Mouse (Mus musculus) heart, adult 2 months (tissue): ENCODE results near the gene Amigo3.
A peak's percentile ranks its signal among the peaks of the same experiment; 100 is the strongest.

Source experiments
- CTCF ChIP-seq: fragments of 200-600 bp; IDR thresholded peaks from 2 replicates; pipeline ENCODE4 v1.8.1; 2022; ENCODE audit warnings: antibody characterized with exemption, mild to moderate bottlenecking, moderate library complexity
- POLR2A ChIP-seq: fragments of 200-500 bp; IDR thresholded peaks from 2 replicates; pipeline ENCODE4 v1.6.1; 2011; ENCODE audit warnings: mild to moderate bottlenecking, low read depth, low read length, control low read depth; ENCODE audit not compliant: insufficient read depth

DNA sequence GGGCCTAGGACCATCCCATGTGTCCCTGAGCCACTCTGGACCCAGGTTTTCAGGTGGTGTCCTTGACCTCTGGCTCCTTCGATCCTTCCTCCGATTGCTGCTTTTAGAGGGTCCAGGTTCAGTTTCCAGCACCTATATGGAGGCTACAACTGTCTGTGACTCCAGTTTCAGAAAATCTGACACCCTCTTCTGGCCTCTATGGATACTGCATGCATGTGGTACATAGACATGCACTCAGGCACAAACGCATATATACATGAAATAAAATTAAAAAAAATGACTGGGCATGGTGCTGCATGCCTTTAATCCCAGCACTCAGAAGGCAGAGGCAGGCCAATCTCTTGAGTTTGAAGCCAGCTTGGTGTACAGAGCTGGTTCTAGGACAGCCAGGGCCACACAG, 25.1 kb upstream of the Amigo3 start:
- TF ChIP-seq POLR2A (no peak), CTCF (peak; percentile 28; the same call in 1 of the 2 replicates)
